Mouse (Mus musculus) heart, adult 9 months (tissue): ENCODE measurements around the gene Vps37d.

Source experiments
- DNase-seq, 2 experiments: peaks; one replicate each; pipeline ENCODE4 v3.0.0; 2022; ENCODE audit warnings: low spot score in 2 of 2

Gene Vps37d

DNA sequence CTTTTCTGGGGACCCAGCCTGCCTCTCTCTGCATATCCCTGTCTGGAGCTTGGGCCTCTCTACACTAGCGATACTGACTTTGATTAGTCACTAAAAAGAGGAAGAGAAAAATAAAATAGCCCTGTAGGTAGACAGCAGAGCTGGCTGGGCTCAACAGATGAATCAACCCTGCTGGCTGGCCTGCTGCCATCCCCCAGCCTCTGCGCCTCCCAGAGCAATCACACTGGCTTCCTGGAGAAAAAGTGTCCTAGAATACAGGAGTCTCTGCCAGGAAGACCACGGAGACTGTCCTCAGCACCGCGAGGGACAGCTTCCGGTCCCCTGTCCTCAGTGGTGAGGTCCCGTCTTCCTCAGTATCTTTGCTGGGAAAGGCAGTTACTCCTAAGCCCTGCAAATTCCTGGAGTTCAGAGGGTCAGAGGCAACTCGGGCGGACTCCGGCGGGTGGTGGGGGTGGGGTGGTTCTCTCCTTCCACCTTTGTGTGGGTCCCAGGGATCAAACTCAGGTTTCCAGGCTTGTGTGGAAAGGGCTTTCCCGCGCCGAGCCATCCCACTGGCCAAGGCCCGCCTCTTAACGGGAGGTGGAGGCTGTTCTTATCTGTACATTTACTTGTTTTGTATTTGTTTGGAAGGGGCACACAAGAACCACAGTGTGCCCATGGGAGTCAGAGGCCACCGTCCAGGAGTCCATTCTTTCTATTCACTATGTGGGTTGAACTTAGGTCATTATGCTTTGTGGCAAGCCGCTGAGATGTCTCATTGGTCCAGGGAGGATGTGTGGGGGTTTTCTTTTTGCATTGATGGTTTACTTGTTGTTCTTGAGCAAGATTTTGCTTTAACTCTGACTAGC, 48.8 kb downstream of the Vps37d start:
- peak in 1 of 2 experiments; percentile 30 for DNase-seq

DNA sequence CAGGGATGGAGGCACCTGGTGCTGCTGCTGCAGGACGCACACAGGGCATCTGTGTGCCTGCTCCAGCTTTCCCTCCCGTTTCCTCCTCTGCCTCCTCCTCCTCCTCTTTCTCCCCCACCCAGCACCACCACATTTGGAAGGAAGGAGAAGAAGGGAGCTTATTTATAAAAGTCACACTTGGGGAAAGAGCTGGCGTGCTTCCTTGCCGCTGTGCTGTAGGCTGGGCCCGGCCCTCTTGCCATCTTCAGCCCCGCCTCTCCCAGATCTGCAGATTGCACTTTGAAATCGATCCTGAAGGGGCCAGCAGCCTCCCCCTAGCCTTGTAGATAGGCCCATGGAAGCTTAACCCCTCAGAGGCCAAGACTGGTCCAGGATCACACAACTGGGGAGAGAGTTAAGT, 52.2 kb downstream of the Vps37d start:
- DNase-seq = no peak

GRCm38 (mm10) chr5:135024665-135025224, 53.3 kb downstream of the Vps37d start:
- no peak for DNase-seq

GRCm38 (mm10) chr5:135023344-135024173, 54.5 kb downstream of the Vps37d start, which contains the start of gene Stx1a:
Stx1a (plus strand) TSS chr5:135023482.
- peak; percentile 90 to 91 for DNase-seq
